Mouse (Mus musculus) urinary bladder, postnatal 4 days (tissue): ENCODE data around the gene Eif4e.

Source experiments
- DNase-seq, 2 experiments: peaks; one replicate each; pipeline ENCODE4 v3.0.0; 2021 to 2022; ENCODE audit warnings: low spot score in 2 of 2

Gene Eif4e

GRCm38 (mm10) chr3:138526073-138526915 lies at the start of gene Eif4e:
Gene Eif4e, plus strand, starts transcription at chr3:138526179.
- no peak for DNase-seq

DNA sequence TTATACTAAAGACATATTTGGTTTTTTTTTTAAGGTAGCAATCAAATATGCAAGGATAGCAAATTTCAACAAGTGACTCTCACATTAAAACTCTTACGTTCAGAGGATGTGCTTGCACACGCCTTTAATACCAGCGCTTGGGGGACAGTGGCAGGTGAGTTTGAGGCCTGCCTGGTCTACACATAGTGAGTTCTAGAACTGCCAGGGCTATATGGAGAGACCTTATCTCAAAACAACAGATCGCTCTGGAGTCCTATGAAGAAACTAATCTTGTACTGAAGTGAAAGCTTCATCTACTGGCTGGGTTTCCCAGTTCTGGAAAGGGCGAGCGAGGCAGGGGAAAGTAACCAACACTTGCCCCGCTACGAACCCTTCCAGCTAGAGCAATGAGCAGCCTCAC lies 46.5 kb upstream of the Eif4e start:
- DNase-seq, result no peak

DNA sequence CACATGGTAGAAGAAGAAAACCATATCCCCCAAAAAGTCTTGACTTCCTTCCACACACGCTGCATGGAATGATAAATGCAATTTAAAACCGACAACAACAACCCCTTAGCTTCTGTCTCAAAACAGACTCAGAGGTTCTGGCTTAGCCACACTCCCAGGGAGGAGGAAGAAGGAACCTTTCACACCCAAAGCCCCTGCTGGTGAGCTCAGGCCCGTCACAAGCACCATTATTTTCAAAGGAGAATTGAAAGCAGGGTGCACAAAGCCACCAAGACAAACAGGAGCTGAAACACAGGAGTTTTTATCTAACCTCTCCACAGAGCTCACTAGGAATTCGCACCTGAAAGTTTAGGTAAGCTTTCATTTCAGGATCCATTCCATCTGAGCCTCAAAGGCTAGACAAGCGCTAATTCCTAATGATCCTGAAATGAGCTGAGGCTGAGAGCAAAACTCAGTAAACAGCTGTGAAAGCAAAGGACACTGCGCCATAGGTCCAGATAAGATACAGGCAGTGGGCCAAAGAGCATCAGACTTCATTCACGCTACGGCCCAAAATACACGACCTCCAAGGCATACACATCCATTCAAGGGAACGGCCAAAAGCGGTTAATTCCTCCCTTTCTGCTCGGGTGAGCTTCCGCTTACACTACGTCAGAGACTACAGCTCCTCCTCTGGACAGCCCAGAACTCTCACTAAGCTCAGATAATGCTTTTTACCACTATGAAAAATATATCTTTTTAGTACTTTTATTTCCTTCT lies 44.3 kb upstream of the Eif4e start:
- no peak for DNase-seq

GRCm38 (mm10) chr3:138483240-138483639 lies 42.7 kb upstream of the Eif4e start:
- DNase-seq, result no peak

DNA sequence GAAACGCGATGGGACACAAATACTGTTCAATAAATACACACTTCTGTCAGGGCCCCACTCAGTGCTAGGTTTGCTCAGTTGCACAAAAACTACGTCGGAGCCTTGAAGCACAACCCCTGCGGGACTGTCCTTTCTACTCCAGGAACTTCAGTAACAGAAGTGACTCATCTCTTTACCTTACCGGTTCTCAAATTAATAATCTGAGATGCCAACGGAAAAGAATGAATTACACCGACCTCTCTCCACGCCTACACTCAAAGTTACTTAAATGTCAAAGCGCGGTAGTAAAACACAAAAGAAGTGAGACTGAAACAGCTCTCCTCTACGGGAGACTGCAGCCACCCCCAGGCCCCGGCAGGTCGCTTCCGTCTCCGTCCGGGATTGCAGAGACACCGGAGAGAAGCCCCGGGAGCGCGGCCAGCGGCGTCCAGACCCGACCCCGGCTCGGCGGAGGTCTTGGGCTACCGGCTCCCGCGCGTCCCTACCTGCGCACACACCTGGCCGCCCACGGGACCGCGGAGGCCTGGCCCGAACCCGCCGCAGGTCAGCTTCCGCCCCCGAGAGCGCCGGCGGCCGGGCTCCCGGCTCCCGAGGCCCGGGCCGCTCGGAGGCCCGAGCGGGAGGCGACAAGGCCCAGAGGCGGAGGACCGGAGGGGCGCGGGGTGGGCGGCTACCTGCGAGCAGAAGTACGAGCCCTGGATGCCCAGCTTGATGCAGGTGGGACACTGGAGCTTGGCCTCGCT lies 37.2 kb upstream of the Eif4e start:
- DNase-seq, result peak in 1 of 2 experiments; percentile 61

DNA sequence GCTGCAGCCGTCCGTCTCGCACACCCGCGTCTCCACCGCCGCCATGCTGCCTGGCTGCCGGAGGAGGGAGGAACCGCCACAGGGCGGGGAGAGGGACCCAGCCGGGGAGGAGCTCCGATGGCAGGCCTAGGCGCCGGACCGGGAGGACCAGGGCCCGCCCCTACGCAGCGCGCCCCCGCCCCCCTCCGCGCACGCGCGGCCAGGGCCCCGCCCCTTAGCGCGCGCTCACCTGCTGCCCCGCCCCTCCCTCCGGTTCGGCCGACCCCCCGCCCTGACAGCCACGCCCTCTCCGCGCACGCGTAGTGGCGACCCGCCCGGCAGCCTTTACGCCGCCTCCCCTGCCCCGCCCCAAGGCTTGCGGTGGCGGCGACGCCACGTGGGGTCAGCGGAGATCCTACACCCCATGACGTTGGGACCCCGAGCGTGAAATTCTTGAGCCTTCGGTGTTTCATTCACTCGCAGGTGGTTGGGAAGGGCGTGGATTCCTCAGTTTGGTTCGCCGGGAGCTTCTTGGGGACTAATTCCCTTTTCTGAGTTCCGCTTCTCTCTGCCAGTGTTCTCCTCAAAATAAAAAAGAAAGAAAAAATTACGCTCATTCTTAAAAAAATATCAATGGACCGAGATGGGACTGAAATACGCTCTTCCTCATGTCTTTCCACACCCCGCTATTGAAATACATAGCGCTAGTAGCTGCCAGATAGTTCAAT lies 36.5 kb upstream of the Eif4e start, which contains the start of gene Metap1:
TSS of gene Metap1 (minus strand) at position 189 of the 707 bp plus-strand sequence.
- peak; percentile 97 to 98 for DNase-seq

- no peak for DNase-seq
These were observed 36.0 kb upstream of the Eif4e start for GRCm38 (mm10) chr3:138490034-138490337.

DNA sequence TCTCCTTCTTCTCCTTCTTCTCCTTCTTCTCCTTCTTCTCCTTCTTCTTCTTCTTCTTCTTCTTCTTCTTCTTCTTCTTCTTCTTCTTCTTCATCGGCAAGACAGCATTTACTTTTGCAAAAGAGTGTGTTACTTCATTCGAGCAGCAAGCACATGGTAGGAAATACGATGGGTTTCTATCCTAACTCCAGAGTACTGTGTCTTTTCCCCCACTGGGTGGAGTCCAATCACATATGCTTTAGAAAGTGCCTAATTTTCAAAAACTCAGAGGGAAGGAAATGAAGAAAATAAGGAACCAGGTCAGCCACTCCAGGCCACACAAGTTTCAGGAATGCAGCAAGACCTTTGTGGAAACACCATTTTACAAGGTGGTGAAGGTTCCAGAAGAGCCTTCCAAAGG lies 32.3 kb upstream of the Eif4e start:
- DNase-seq, result no peak

GRCm38 (mm10) chr3:138494565-138494964 lies 31.4 kb upstream of the Eif4e start:
- no peak for DNase-seq

DNA sequence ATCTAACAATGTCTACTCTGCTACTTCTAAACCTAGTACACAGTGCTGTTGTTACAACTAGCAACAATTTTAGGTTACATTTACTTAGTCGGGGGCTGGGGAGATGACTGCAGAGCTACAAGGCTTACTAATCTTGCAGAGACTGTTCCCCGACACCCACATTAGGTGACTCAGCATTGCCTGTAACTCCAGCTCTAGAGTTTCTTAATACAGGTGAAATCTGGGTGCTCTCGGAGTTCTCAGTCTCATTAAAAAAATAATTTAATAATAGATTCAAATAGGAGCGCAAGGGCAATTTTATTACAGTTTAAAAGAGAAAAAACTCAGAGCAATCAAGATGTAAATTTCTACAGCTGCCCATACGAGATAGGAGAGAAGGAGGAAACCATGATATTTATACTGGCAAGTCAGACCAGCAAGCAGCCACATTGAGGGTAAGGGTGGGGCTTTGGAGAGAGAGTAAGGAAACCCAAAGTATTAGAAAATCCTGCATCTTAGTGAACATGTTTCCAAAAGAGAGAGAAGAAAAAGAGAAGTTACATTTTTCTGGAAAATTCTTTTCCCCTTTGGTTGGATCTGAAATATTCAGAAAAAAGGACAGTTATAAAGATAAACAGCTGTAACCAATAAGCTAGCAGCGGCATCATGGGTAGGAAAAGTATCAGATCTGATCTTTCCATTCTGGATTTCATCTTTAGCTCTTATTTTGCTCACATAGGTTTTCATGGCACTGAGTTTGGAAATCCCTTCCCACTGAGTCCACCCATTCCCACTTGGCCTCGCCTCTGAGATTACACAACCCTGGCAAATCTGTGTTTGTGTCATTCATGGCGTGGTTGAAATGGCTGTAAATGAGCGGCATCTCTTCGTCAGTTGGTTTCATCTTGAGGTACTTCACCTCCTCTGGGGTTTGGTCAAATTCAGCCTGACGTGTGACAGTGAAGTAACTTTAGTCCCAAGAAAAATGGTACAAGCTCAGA lies 30.5 kb upstream of the Eif4e start:
- DNase-seq, result no peak

GRCm38 (mm10) chr3:138498731-138499130 lies 27.2 kb upstream of the Eif4e start:
- DNase-seq, result no peak

DNA sequence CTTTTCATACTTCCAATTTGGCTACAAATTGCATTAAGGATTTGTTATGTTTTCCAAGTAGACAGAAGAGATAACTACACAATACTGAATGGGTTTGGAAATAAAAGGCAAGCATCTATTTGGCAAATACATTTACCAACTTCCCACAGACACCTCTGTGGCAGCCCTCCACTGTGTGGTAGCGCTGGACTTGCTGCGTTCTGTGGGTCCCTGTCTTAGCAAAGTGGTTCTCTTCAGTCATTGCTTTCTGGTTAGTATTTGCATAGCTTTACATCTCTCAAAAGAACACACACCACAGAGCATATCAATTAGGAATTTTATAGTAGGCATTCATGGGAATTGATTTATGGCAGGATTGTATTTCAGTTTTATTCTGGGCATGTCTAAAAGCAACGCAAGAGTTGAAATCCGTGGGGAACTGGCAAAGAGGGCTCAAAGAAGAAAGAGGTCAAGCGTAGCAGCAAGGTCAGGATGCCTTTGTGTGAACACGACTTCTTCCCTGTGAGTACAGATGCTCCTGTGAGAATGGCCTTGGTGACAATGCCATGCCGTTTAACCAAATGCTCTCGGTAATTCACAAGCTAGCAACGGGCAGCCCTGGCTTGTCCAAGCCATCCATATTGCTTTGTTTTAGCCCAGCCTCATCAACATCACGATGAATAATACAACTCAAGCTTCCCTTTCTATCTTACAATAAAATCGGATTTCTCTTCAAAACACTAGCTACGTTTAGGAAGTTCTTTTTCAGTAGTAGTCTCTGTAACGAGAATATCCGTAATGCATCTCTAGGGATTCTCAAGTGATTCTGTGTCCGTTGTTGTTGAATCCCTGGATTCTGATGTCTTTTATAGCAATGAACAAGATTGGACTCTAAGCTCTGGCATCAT lies 25.9 kb upstream of the Eif4e start:
- no peak for DNase-seq

- DNase-seq, result no peak
These were observed 22.2 kb upstream of the Eif4e start for GRCm38 (mm10) chr3:138503754-138504153.

DNA sequence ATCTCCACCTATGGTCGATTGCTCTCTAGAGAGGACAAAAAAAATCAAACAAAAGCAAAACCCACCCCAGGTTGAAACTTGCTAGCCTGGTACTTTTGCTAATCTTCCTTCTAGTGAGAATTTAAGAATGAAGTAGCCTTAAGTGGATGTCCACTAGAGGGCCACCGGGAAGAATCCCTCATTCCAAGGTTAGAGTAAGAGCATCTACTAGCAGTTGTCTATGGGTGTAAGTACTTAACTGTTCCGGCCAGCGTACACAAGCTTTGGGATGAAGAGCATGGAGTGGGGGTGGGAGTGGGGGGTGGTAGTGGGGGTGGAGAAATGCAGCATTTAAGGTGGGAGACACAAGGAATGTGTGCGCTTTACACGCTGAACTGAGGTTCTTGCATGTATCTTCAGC lies 19.2 kb upstream of the Eif4e start:
- no peak for DNase-seq

GRCm38 (mm10) chr3:138509581-138509980 lies 16.4 kb upstream of the Eif4e start:
- no peak for DNase-seq

- no peak for DNase-seq
These were observed 15.5 kb upstream of the Eif4e start for GRCm38 (mm10) chr3:138510471-138510870.

DNA sequence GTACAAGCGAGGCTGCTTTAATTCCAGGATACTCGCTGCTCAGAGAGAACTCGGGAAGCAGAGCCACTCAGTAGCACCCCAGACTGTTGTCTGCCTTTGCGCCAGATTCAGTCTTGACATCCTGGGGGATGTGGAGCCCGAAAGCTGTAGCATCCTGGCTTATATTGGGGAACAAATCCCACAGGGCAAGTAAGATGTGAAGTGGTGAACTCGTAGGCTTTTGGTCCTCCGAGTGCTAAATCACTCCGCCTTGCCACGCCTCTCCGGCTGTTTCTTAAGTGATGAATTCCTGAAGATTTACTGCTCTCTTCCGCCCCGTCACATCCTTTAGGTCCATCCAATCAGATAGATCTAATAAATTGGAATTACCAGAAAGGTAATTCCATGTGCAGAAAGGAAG lies 12.7 kb upstream of the Eif4e start:
- no peak for DNase-seq

GRCm38 (mm10) chr3:138514749-138515148 lies 11.2 kb upstream of the Eif4e start:
- DNase-seq, result no peak

DNA sequence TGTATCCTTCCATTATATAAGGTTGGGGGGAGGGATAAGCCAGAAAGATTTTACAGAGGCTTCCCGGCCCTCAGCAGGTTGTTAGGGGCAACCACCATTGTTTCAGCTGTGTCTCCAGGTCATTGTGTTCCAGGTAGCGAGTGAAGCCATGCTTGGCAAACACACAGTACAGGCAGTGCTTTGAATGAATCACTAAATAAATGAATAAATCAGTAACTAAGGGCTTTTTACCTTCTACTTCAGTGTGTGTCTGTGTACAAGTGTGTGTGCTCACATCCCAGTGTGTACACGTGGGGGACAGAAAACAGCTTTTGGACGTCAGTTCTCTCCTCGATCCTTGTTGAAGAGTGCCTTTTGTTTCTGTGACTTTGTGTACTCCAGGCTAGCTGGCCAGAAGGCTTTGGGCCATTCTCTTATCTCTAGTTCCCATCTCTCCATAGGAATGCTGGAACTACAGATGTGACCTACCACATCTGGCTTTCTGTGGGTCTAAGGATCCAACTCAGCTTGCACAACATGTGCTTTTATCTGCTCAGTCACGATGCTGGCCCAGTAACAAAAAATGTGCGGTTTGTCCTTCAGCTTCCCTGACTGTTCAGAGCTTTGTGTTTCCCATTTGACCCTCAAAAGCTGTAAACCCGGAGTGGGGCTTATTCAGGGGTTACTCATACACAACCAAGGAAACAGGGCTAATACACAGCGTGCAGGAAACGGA lies 10.2 kb upstream of the Eif4e start:
- DNase-seq, result no peak
